Mouse (Mus musculus) hindbrain, embryonic 11.5 days (tissue): Measurements from ENCODE around the gene Slc22a4. TPM values are rescaled to one million over a fixed set of nuclear protein-coding genes. Genes with fewer than 3 reads are reported as not detected.
"Not testable (repeated sequence)": the region's sequence is repeated elsewhere in the genome, so short reads cannot be mapped to it uniquely, and the experiment has no call there.

ENCODE experiments used
- ATAC-seq: fragments of 200-750 bp; cut with Nextera tagmentation; 2 replicates; pipeline ENCODE4 v1.8.0; 2017; ENCODE audit warnings: mild to moderate bottlenecking, moderate TSS enrichment, moderate library complexity; ENCODE audit not compliant: low FRiP score
- DNase-seq: peaks from one replicate; pipeline ENCODE4 v3.0.0-alpha.2; 2015; ENCODE audit warnings: low spot score
- H3K27ac ChIP-seq: fragments of 300-500 bp; sonication (generic); 2 replicates; pipeline ENCODE4 v1.5.1; 2014; ENCODE audit warnings: mild to moderate bottlenecking, low read depth, low read length
- H3K27me3 ChIP-seq: fragments of 300-500 bp; sonication (generic); 2 replicates; pipeline ENCODE4 v1.6.1; 2014; ENCODE audit warnings: mild to moderate bottlenecking, low read length, moderate library complexity, mixed read lengths; ENCODE audit not compliant: control insufficient read depth, insufficient read depth
- H3K36me3 ChIP-seq: fragments of 300-500 bp; sonication (generic); 2 replicates; pipeline ENCODE4 v1.6.1; 2014; ENCODE audit warnings: mild to moderate bottlenecking, low read length, moderate library complexity, mixed read lengths; ENCODE audit not compliant: control insufficient read depth, insufficient read depth
- H3K4me1 ChIP-seq: fragments of 300-500 bp; sonication (generic); replicated peaks from 2 replicates; pipeline ENCODE4 v1.6.1; 2014; ENCODE audit warnings: low read length, mixed read lengths; ENCODE audit not compliant: control insufficient read depth, insufficient read depth
- H3K4me2 ChIP-seq: fragments of 300-500 bp; sonication (generic); replicated peaks from 2 replicates; pipeline ENCODE4 v1.6.1; 2014; ENCODE audit warnings: mild to moderate bottlenecking, low read depth, low read length
- H3K4me3 ChIP-seq: fragments of 300-500 bp; sonication (generic); 2 replicates; pipeline ENCODE4 v1.5.1; 2014; ENCODE audit warnings: low read depth, low read length
- H3K9ac ChIP-seq: fragments of 300-500 bp; sonication (generic); 2 replicates; pipeline ENCODE4 v1.6.1; 2014; ENCODE audit warnings: low read depth, low read length
- H3K9me3 ChIP-seq: fragments of 300-500 bp; sonication (generic); 2 replicates; pipeline ENCODE4 v1.6.1; 2016; ENCODE audit warnings: low read length; ENCODE audit not compliant: control insufficient read depth
- WGBS: fragments of 180-500 bp; shearing (Covaris S2); extraction: QIAGEN DNeasy Blood & Tissue Kit; methylation state at CpG from one replicate; pipeline ENCODE4 v1.1.7; 2014; 5-methylcytosine and 5-hydroxymethylcytosine counted together
- polyA plus RNA-seq: library from polyadenylated mRNA; unstranded; fragments of >200 nt; fragmentation: Nextera tagmentation; extraction: Ambion mirVana; gene quantifications from 2 replicates; pipeline ENCODE4 v1.2.1, GENCODE M21; 2014

The Slc22a4 gene
- polyA plus RNA-seq, 1 experiment from 2014 or later = 1.2 TPM

GRCm38 (mm10) chr11:53950133-53950532 lies 77.8 kb downstream of the Slc22a4 start:
- H3K9ac ChIP-seq, DNase-seq, H3K4me3 ChIP-seq, H3K4me1 ChIP-seq, H3K36me3 ChIP-seq, H3K27ac ChIP-seq, ATAC-seq, H3K4me2 ChIP-seq, H3K27me3 ChIP-seq, H3K9me3 ChIP-seq: not testable (repeated sequence)
- no CpG with 5 or more reads among the region's 3 CpGs for WGBS

Other genes starting within 250 kb of the Slc22a4 start
- 0.21 TPM in 1 of 2 replicates, not detected in the other for gene Gm12216, start 168.8 kb downstream of the Slc22a4 start, polyA plus RNA-seq
- gene Slc22a5, start 136.4 kb downstream of the Slc22a4 start, polyA plus RNA-seq = 7.8 and 8.1 TPM in 2 replicates
- 2.4 and 2.6 TPM in 2 replicates for gene Slc22a21, start 47.8 kb downstream of the Slc22a4 start, polyA plus RNA-seq
- 46.4 and 49.3 TPM in 2 replicates for gene Pdlim4, start 40.9 kb upstream of the Slc22a4 start, polyA plus RNA-seq
- 18.2 and 20.3 TPM in 2 replicates for gene P4ha2, start 72.0 kb upstream of the Slc22a4 start, polyA plus RNA-seq
- gene Csf2, start 221.6 kb upstream of the Slc22a4 start, polyA plus RNA-seq = not detected in 2 replicates
- not detected in 2 replicates for gene Il3, start 239.2 kb upstream of the Slc22a4 start, polyA plus RNA-seq